Mouse (Mus musculus): ENCODE data around the gene Emilin1. TPM values are rescaled to one million over a fixed set of nuclear protein-coding genes. Genes with fewer than 3 reads are reported as not detected.

Gene Emilin1
- polyA plus RNA-seq, 1 experiment from 2014 or later, result 274 TPM

GRCm38 (mm10) chr5:30952551-30952950 lies 39.3 kb downstream of the Emilin1 start:
- H3K4me3 ChIP-seq, result no peak overlapping the region
- ATAC-seq (ENCODE audit: insufficient number of reproducible peaks, low FRiP score, low TSS enrichment, low read depth), result no peak
- H3K4me1 ChIP-seq, result peaks cover 21% of the 10 kb centered on the region
- H3K9me3 ChIP-seq, result no peaks in the 10 kb centered on the region
- H3K4me2 ChIP-seq, result no peak overlapping the region
- no peak overlapping the region for H3K27ac ChIP-seq
- H3K36me3 ChIP-seq, result peaks cover 47% of the 10 kb centered on the region
- no peak overlapping the region for H3K9ac ChIP-seq
- 88% methylated on average over 5 of the region's 5 CpGs for WGBS
- H3K27me3 ChIP-seq, result no peaks in the 10 kb centered on the region

- no peaks in the 10 kb centered on the region for H3K27me3 ChIP-seq
- H3K9me3 ChIP-seq, result no peaks in the 10 kb centered on the region
- no peak overlapping the region for H3K4me3 ChIP-seq
- no peak overlapping the region for H3K9ac ChIP-seq
- H3K27ac ChIP-seq, result no peak overlapping the region
- peaks cover 59% of the 10 kb centered on the region for H3K36me3 ChIP-seq
- H3K4me1 ChIP-seq, result peaks cover 33% of the 10 kb centered on the region
- no peak overlapping the region for H3K4me2 ChIP-seq
- ATAC-seq (ENCODE audit: insufficient number of reproducible peaks, low FRiP score, low TSS enrichment, low read depth), result no peak
- WGBS, result 96% methylated on average over 6 of the region's 6 CpGs
Observed at GRCm38 (mm10) chr5:30954065-30954464, 40.9 kb downstream of the Emilin1 start.

DNA sequence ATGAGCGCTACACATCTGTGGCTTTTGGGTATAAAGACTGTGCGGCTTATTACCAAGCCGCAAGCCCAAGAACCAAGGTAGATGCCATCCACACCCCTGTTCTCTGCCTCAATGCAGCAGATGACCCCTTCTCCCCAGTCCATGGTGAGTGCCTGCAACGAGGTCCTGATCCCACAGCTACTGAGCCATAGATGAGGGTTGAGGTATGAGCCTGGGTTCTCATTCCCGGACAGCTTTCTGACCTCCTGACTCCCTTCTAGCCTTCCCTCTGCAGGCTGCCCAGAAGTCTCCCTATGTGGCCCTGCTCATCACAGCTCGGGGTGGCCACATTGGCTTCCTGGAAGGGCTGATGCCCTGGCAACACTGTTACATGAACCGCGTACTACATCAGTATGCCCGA lies 41.4 kb downstream of the Emilin1 start:
- no peak for ATAC-seq (ENCODE audit: insufficient number of reproducible peaks, low FRiP score, low TSS enrichment, low read depth)
- H3K4me3 ChIP-seq, result no peak overlapping the region
- H3K36me3 ChIP-seq, result peaks cover 59% of the 10 kb centered on the region

DNA sequence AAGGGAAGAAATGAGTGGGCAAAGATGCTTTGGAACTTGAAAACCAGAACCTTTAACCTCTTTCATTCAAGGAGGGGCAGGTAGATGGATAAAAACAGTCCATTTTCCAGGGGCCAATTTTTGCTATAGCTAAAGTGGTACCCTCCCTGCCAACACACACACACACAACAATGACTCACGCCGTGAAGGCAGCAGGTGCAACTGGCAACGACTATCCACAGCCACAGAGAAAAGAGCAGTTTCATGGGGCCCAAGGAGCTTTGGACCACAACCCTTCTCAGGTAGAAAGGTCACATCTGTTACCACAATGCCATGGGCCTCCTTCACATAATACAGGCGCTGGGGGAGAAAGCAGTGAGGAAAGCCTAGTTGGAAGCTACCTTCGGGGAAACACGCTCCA lies 42.5 kb downstream of the Emilin1 start:
- Histone ChIP-seq H3K9ac (no peak overlapping the region), H3K9me3 (no peaks in the 10 kb centered on the region), H3K4me2 (no peak overlapping the region), H3K4me3 (no peak overlapping the region), H3K36me3 (peaks cover 59% of the 10 kb centered on the region), H3K27me3 (no peaks in the 10 kb centered on the region), H3K27ac (no peak overlapping the region), H3K4me1 (peaks cover 23% of the 10 kb centered on the region)
- WGBS, result 95% methylated on average over 6 of the region's 6 CpGs
- ATAC-seq (ENCODE audit: insufficient number of reproducible peaks, low FRiP score, low TSS enrichment, low read depth), result no peak

More for the DNA sequence above, 41.4 kb downstream of the Emilin1 start:
- H3K4me2 ChIP-seq, result no peak overlapping the region
- H3K4me1 ChIP-seq, result peaks cover 31% of the 10 kb centered on the region
- WGBS, result 97% methylated on average over 9 of the region's 9 CpGs
- H3K27ac ChIP-seq, result no peak overlapping the region
- no peaks in the 10 kb centered on the region for H3K9me3 ChIP-seq
- no peaks in the 10 kb centered on the region for H3K27me3 ChIP-seq
- H3K9ac ChIP-seq, result no peak overlapping the region

DNA sequence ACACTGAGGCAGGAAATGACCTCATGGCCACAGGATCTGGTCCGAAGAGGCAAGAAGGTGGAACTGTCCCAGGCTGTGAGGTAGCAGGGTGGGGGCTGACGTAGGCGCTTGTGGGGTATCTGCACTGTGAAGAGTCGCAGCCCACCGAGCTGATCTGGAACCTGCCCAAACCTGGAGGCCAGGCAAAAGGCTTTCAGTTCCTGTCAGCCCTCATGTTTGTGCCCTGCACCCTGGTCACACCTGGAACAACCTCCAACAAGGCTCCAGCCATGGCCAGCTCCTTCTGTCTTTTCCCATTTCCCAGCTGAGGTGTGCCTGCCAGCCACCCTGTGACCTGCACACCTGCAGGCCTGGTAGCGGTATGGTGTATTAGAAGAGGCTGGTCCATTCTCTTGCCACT lies 44.7 kb downstream of the Emilin1 start:
- no peak overlapping the region for H3K27ac ChIP-seq
- peaks cover 48% of the 10 kb centered on the region for H3K36me3 ChIP-seq
- peaks cover 20% of the 10 kb centered on the region for H3K4me1 ChIP-seq
- 0 out of 2 replicates have a peak overlapping the region, but pooled peaks have one; percentile 19 for H3K4me2 ChIP-seq
- WGBS, result 89% methylated on average over 6 of the region's 6 CpGs
- H3K9me3 ChIP-seq, result no peaks in the 10 kb centered on the region
- no peaks in the 10 kb centered on the region for H3K27me3 ChIP-seq
- ATAC-seq (ENCODE audit: insufficient number of reproducible peaks, low FRiP score, low TSS enrichment, low read depth), result no peak
- no peak overlapping the region for H3K9ac ChIP-seq
- peak overlapping the region; percentile 3; the same call in 1 of the 2 replicates for H3K4me3 ChIP-seq

DNA sequence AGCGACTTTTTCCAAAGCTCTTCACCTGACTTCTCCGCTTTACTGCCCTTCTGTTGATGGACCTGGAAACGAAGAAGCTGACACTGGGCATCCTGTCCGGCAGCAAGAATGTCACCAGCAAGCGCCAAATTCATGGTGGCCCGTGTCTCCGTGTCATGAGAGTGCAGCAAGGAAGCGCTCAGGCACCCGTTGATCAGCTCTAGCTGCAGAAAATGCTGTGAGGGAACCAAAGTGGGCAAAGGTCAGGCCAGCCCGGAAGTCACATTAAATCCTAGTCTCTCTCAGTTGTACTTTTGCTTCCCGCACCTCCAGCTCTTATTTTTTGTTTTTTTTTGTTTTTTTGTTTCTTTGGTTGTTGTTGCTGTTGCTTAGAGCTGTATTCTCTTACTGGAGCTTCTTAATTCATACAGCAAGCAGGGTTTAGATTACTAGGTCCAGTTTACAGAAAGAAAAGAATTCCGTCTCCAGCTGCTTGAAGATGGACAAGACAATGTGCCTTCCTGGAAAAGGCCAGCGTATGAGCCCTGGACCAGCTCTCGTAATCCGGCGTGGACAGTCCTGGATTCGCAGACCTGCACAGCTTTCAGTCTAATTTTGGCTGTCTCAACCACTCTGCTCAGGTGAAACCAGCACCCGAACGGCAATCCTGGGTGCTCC lies 46.1 kb downstream of the Emilin1 start:
- ATAC-seq (ENCODE audit: insufficient number of reproducible peaks, low FRiP score, low TSS enrichment, low read depth), result no peak

DNA sequence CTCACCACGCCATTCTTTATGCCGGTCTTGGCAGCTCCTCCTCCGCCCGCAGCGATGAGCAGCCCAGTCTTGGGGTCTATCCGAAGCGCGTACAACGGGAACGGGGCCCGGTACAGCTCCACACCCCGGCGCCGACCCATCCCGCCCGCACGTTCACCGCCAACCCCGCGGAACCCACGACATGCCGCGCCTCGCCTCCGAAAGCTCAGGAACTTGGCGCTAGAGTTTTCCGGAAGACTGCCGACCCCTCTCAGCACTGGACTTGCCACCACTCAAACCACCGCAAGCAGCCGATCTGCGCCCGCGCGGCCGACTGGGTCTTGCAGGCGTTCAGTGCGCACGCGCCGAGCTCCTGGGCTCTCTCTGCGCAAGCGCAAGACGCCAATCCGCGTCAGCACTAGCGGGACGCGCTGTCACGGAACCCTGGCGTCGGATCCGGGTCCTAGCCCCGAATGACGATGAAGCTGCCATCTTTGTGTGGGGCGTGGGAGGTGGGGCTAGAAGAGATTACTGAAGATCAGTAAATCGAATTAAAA lies 46.8 kb downstream of the Emilin1 start, which contains the start of gene Preb:
Gene Preb, minus strand, starts transcription at position 396 of the 536 bp plus-strand sequence.
- no peaks in the 10 kb centered on the region for H3K9me3 ChIP-seq
- H3K27ac ChIP-seq, result peak within 1 kb of the TSS; percentile 87
- H3K27me3 ChIP-seq, result no peaks in the 10 kb centered on the region
- peaks cover 27% of the 10 kb centered on the region for H3K36me3 ChIP-seq
- peak; percentile 95 for ATAC-seq (ENCODE audit: insufficient number of reproducible peaks, low FRiP score, low TSS enrichment, low read depth)
- H3K4me3 ChIP-seq, result peak within 1 kb of the TSS; percentile 60
- H3K4me2 ChIP-seq, result peak within 1 kb of the TSS; percentile 75
- H3K9ac ChIP-seq, result peak within 1 kb of the TSS; percentile 74
- peaks cover 20% of the 10 kb centered on the region for H3K4me1 ChIP-seq
- under 1% methylated on average over 56 of the region's 56 CpGs for WGBS

More for the DNA sequence above, 46.1 kb downstream of the Emilin1 start:
- peaks cover 20% of the 10 kb centered on the region for H3K4me1 ChIP-seq
- H3K27me3 ChIP-seq, result no peaks in the 10 kb centered on the region
- H3K4me3 ChIP-seq, result peak overlapping the region; percentile 60
- peak overlapping the region; percentile 87 for H3K27ac ChIP-seq
- peaks cover 34% of the 10 kb centered on the region for H3K36me3 ChIP-seq
- H3K9ac ChIP-seq, result peak overlapping the region; percentile 74
- 34% methylated on average over 19 of the region's 19 CpGs for WGBS
- H3K4me2 ChIP-seq, result peak overlapping the region; percentile 75
- no peaks in the 10 kb centered on the region for H3K9me3 ChIP-seq

- Histone ChIP-seq H3K36me3 (peaks cover 19% of the 10 kb centered on the region), H3K27ac (no peak overlapping the region), H3K4me3 (peak overlapping the region; percentile 60; the same call in 1 of the 2 replicates), H3K4me1 (peaks cover 20% of the 10 kb centered on the region), H3K4me2 (no peak overlapping the region), H3K9ac (no peak overlapping the region), H3K27me3 (0 out of 2 replicates have a peak, but pooled peaks cover 4% of the 10 kb centered on the region), H3K9me3 (no peaks in the 10 kb centered on the region)
- 86% methylated on average over 2 of the region's 2 CpGs for WGBS
- no peak for ATAC-seq (ENCODE audit: insufficient number of reproducible peaks, low FRiP score, low TSS enrichment, low read depth)
Observed at GRCm38 (mm10) chr5:30960814-30961213, 47.6 kb downstream of the Emilin1 start.

GRCm38 (mm10) chr5:30961545-30962505 lies 48.6 kb downstream of the Emilin1 start:
- peaks cover 20% of the 10 kb centered on the region for H3K4me1 ChIP-seq
- H3K4me3 ChIP-seq, result no peak overlapping the region
- no peaks in the 10 kb centered on the region for H3K9me3 ChIP-seq
- no peak overlapping the region for H3K9ac ChIP-seq
- WGBS, result 77% methylated on average over 10 of the region's 10 CpGs
- 0 out of 2 replicates have a peak, but pooled peaks cover 4% of the 10 kb centered on the region for H3K27me3 ChIP-seq
- H3K36me3 ChIP-seq, result peaks cover 15% of the 10 kb centered on the region
- no peak overlapping the region for H3K27ac ChIP-seq
- no peak for ATAC-seq (ENCODE audit: insufficient number of reproducible peaks, low FRiP score, low TSS enrichment, low read depth)
- no peak overlapping the region for H3K4me2 ChIP-seq

GRCm38 (mm10) chr5:30963916-30964315 lies 50.7 kb downstream of the Emilin1 start:
- peaks cover 4% of the 10 kb centered on the region; the same call in 1 of the 2 replicates for H3K27me3 ChIP-seq
- no peak overlapping the region for H3K9ac ChIP-seq
- no peak for ATAC-seq (ENCODE audit: insufficient number of reproducible peaks, low FRiP score, low TSS enrichment, low read depth)
- no peaks in the 10 kb centered on the region for H3K36me3 ChIP-seq
- H3K4me1 ChIP-seq, result peaks cover 4% of the 10 kb centered on the region
- WGBS, result 73% methylated on average over 3 of the region's 3 CpGs
- no peak overlapping the region for H3K4me3 ChIP-seq
- no peak overlapping the region for H3K27ac ChIP-seq
- H3K4me2 ChIP-seq, result no peak overlapping the region
- H3K9me3 ChIP-seq, result no peaks in the 10 kb centered on the region

- H3K4me3 ChIP-seq, result no peak overlapping the region
- 88% methylated on average over 4 of the region's 4 CpGs for WGBS
- peaks cover 4% of the 10 kb centered on the region; the same call in 1 of the 2 replicates for H3K27me3 ChIP-seq
- no peak for ATAC-seq (ENCODE audit: insufficient number of reproducible peaks, low FRiP score, low TSS enrichment, low read depth)
- H3K4me1 ChIP-seq, result no peaks in the 10 kb centered on the region; the same call in 1 of the 2 replicates
- no peaks in the 10 kb centered on the region for H3K36me3 ChIP-seq
- H3K27ac ChIP-seq, result no peak overlapping the region
- H3K9ac ChIP-seq, result no peak overlapping the region
- H3K4me2 ChIP-seq, result no peak overlapping the region
- H3K9me3 ChIP-seq, result no peaks in the 10 kb centered on the region
Observed at GRCm38 (mm10) chr5:30966189-30966588, 53.0 kb downstream of the Emilin1 start.
